Mouse (Mus musculus): ENCODE results near the gene Ctsj.

- TF ChIP-seq CTCF (conservative IDR thresholded peaks at IDR 0.05; ENCODE audit: low read length) (no peak), POU5F1 (IDR thresholded peaks at IDR 0.05; ENCODE audit: borderline replicate concordance, low read length) (no peak), NANOG (IDR thresholded peaks at IDR 0.05; ENCODE audit: borderline replicate concordance, low read length) (no peak)
Measured at GRCm38 (mm10) chr13:61040531-61040930, 34.8 kb upstream of the Ctsj start, which contains the start of gene Ctsq.

All from E14TG2a.4 (cell line).